In genomic region chr1:43403341-43403740, GRCm38 (mm10) we compare ENCODE assay signal across 14 mouse cellular contexts. TPM values are rescaled to one million over a fixed set of nuclear protein-coding genes. Genes with fewer than 3 reads are reported as not detected.
A peak's percentile ranks its signal among the peaks of the same experiment; 100 is the strongest.
DNase-seq lines count a peak whose midpoint lies in the region; ATAC-seq lines count a peak whose summit lies in the region.
"Had no signal": no experiment of that assay in that cellular context is flagged by ENCODE, and none has a peak within 500 bp of the region (broad histone marks: within the 10 kb centered on the region; RNA-seq: fewer than 3 reads in every experiment).

No protein-coding gene starts in this region.

- no peaks in the 10 kb centered on the region for H3K9me3 ChIP-seq in neural tube, embryonic 15.5 days (replicated peaks)
- H3K9me3 ChIP-seq: forebrain, embryonic 13.5 days; heart, embryonic 15.5 days; limb, embryonic 15.5 days had no signal

- peak; percentile 76 for ATAC-seq in CD4-positive, CD25-positive, alpha-beta regulatory T cell, adult 4 months
- no peak for ATAC-seq in neural tube, embryonic 15.5 days (ENCODE audit: low FRiP score)
- ATAC-seq: forebrain, embryonic 13.5 days had no signal

- H3K4me3 ChIP-seq in neural tube, embryonic 15.5 days (replicated peaks), result no peak overlapping the region
- H3K4me3 ChIP-seq: forebrain, embryonic 13.5 days; heart, embryonic 15.5 days; limb, embryonic 15.5 days had no signal

- no peak overlapping the region for H3K27ac ChIP-seq in neural tube, embryonic 15.5 days (replicated peaks)
- H3K27ac ChIP-seq: forebrain, embryonic 13.5 days; heart, embryonic 15.5 days; limb, embryonic 15.5 days had no signal

- H3K4me1 ChIP-seq in neural tube, embryonic 15.5 days, result no peaks in the 10 kb centered on the region
- H3K4me1 ChIP-seq: forebrain, embryonic 13.5 days; heart, embryonic 15.5 days; limb, embryonic 15.5 days had no signal

- intact Hi-C loops in left cerebral cortex, postnatal 4 days (cut with DNase I), result no loop called here

- no peak overlapping the region for H3K9ac ChIP-seq in neural tube, embryonic 15.5 days (replicated peaks)
- H3K9ac ChIP-seq: forebrain, embryonic 13.5 days; heart, embryonic 15.5 days; limb, embryonic 15.5 days had no signal

- H3K27me3 ChIP-seq in neural tube, embryonic 15.5 days (replicated peaks), result no peaks in the 10 kb centered on the region
- H3K27me3 ChIP-seq: forebrain, embryonic 13.5 days; heart, embryonic 15.5 days; limb, embryonic 15.5 days had no signal

- H3K36me3 ChIP-seq in neural tube, embryonic 15.5 days, result no peaks in the 10 kb centered on the region
- H3K36me3 ChIP-seq: heart, embryonic 15.5 days; limb, embryonic 15.5 days had no signal

- no peak overlapping the region for H3K4me2 ChIP-seq in neural tube, embryonic 15.5 days
- H3K4me2 ChIP-seq: forebrain, embryonic 13.5 days; heart, embryonic 15.5 days; limb, embryonic 15.5 days had no signal

- DNase-seq in cerebellum, postnatal 14 days, result peak; percentile 34 to 61
- DNase-seq in cerebellum, adult 18-20 months, result no peak
- DNase-seq in left cerebral cortex, postnatal 4 days, result peak; percentile 31
- DNase-seq in left cerebral cortex, adult 11 months (ENCODE audit: low spot score), result no peak
- peak; percentile 30 for DNase-seq in skeletal muscle tissue, adult 2 months (ENCODE audit: low read depth, low spot score)
- DNase-seq in frontal cortex, adult 2 months (ENCODE audit: extremely low spot score in 1 of 2, low spot score in 1 of 2), result no peak
- DNase-seq: kidney, adult 18-20 months; layer of hippocampus, adult 9-11 months; midbrain, embryonic 14.5 days had no signal

RNA-seq across cellular contexts. Expression of gene Nck2, which starts 41.0 kb away (rescaled TPM):
- total RNA-seq in left cerebral cortex, postnatal 4 days (2021), result 10 to 100 TPM; 56.2 to 58.7 TPM
- 10 to 100 TPM; 16.0 to 22.3 TPM for polyA plus RNA-seq in CD4-positive, CD25-positive, alpha-beta regulatory T cell, adult 4 months (2017; shearing (Covaris generic))
- 31.0 and 36.6 TPM in 2 replicates for polyA plus RNA-seq in neural tube, embryonic 15.5 days (2015; fragmentation: Nextera tagmentation; extraction: Ambion mirVana)
- 31.8 and 35.8 TPM in 2 replicates for polyA plus RNA-seq in frontal cortex, adult 2 months (2012; rRNA removed)

Comparison
In these comparisons a context has a peak if more than half of its experiments do, and no peak if none do; other contexts are left out.
1. DNase-seq: peak in cerebellum, postnatal 14 days (2 of 2), left cerebral cortex, postnatal 4 days (single experiment) and skeletal muscle tissue, adult 2 months (single experiment); none in cerebellum, adult 18-20 months (0 of 2), left cerebral cortex, adult 11 months (single experiment) and frontal cortex, adult 2 months (0 of 2).